Mouse (Mus musculus): ENCODE measurements around the gene Gcdh. TPM values are rescaled to one million over a fixed set of nuclear protein-coding genes. Genes with fewer than 3 reads are reported as not detected.

Gcdh gene
- 47.7 and 59.5 TPM in 2 replicates for total RNA-seq (2021)
- long read RNA-seq, transcript Gcdh-201 (11 exons, 2,167 nt), result minor isoform, 172 of 499 reads
- long read RNA-seq, transcript Gcdh-202 (12 exons, 2,114 nt), result major isoform, 222 of 499 reads
- long read RNA-seq, partial matches to known transcripts, result 75 of 499 reads
- long read RNA-seq, other reads (novel, unspliced or antisense), result 30 of 499 reads

DNA sequence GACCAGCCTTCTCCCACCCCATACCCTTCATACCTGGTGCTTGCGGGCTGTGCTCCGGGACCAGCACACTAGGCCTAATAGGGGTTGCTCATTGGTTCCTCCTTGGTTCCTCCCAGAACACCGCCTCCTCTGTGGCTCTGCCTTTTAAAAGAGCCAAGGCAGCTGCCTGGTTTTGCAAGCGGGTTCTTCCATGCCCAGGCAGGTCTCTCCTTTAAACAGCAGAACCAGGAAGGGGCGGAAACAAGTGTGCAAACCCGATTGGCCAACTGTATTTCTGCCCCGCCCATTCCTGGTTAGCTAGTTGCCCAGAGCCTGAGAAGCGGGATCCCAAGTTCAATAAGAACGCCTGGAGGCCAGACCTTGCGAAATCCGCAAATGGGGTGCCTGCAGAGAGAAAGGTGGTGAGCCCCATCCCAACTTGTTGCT is at the start of gene Gcdh:
Gene Gcdh (minus strand): TSS at position 213 of the 426 bp plus-strand sequence.
- peak; percentile 83 for DNase-seq

DNA sequence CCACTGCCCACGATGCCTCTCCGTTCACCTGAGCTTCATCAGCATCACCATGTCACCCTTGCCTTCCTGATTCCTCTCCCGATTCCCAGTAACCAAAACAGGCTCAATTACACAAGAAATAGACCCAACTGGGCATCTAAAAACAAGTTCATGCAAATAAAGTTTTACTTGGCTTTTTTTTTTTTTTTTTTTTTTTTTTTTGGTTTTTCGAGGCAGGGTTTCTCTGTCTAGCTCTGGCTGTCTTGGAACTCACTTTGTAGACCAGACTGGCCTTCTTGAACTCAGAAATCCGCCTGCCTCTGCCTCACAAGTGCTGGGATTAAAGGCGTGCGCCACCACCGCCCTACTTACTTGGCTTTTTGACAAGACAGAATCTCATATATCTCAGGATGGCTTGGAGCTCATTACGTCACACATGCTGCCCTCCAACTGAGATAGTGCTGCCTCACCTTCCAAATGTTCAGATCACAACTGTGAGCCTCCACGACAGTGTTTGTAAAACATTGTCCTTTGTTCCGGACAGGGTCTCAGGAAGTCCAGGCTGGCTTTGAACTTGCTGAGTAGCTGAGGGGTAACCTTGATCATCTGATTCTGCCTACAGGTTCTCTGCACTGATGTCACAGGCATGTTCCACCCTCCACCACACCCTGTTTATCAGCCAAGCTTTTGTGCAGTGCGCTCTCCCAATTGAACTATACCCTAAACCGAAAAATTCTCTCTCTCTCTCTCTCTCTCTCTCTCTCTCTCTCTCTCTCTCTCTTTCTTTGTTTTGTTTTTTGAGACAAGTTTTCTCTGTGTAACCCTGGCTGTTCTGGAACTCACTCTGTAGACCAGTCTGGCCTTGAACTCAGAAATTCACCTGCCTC is 44.1 kb upstream of the Gcdh start:
- no peak for DNase-seq

DNA sequence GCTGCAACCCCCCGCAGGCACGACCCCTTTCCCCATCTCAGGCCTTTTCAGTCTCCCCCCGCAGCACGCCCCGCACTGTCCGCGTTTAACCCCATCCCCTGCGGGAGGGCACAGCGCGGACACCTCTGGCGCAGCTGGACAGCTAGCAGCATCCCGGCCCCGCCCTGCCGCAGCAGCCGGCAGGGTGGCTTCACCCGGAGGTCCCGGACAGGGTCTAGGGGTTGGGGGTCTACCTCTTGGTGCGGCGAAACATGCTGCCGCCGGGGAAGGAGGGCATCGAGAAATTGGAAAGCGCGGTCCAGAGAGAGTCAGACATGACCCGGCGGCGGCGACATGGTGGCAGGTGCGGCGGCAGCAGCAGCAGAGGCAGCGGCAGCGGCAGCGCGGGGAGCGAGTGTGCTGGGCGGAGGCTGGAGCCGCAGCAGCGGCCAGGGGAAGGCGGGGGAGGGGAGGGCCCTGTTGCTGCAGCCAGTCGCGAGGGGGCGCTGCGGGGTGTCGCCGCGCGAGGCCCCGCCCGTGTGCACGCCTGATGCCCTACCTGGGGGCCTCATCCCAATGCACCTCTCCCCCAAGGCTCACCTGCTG is 43.3 kb upstream of the Gcdh start, which contains the start of gene Mast1:
Gene Mast1 (minus strand): TSS at position 398 of the 585 bp plus-strand sequence.
- DNase-seq, result peak; percentile 75

DNA sequence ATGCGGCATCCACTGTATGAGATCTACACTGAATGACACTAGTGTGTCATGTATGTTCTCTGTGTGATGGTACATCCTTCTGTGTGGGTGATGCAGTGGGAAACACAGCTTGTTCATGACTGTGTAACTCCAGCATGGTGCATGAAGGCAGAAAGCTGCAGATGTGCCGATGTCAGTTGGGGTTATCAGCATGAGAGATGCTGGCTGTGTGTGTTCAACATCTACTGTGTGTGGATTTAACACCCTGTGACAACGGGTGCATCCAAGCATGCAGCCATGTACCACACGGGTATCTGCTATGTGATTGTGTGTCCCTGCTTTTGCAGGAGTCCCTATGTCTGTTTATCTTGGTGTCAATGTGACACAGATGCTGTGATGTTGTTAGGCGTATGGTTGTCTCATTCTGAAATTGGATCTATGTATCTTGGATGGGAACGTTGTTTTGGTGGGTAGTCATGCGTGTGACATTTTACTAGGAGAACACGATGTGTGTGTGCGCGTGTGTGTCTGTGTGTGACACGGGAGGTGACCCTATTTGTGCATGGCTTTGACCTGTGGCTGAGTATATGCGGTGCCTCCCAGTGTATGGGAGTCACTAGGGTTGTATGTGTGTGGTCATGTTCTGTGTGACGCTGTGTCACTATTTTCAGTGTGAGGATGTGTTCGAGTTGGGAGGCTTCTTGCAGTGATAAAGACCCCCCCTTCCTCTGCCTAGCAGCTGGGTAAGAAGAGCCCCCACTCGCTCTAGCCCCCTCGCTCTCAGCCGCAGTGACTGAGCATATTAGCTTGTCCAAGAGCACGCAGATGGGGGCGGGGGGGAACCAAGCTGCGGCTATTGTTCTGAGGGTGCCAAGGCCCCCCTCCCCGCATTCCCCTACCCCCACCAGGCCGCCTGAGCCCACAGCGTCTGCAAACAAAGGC is 42.6 kb upstream of the Gcdh start:
- no peak for DNase-seq

DNA sequence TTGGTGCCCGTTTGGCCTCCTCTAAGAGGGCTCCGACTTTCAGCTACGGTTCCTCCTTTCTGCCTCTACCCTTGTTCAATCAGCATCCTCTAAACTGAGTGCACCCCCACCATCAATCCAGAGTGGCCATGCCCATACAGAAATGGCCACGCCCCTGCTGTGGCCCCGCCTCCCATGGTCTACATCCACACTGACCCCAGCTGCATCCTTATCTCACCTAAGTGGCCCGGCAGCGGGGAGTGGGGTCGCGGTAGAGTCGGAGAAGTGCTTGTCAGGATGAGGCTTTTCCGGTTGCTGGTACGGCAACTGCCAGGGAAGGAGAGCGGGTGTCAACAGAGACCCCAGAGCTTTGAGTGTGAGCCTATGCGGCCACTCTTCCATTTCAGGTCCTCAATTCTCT is 41.8 kb upstream of the Gcdh start:
- DNase-seq, result no peak

DNA sequence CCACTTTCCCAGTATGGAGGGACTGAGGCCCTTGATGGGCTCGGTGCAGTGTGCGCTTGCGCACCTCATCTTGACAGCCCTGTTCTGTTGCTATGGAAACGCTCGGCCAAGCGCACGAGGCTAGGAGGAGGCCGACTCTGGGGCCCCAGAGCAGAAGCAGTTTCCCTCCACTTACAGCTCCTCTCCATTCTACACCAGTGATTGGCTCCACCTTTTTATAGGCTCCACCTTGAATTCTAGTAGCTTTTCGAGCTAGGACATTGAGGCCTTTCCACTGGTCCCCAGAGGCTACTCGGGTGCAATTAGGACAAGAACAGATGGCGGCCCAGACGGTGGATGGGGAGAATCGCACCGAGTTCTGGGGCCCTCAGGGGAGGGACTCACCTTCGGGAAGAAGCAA is 41.1 kb upstream of the Gcdh start:
- peak; percentile 27 for DNase-seq

DNA sequence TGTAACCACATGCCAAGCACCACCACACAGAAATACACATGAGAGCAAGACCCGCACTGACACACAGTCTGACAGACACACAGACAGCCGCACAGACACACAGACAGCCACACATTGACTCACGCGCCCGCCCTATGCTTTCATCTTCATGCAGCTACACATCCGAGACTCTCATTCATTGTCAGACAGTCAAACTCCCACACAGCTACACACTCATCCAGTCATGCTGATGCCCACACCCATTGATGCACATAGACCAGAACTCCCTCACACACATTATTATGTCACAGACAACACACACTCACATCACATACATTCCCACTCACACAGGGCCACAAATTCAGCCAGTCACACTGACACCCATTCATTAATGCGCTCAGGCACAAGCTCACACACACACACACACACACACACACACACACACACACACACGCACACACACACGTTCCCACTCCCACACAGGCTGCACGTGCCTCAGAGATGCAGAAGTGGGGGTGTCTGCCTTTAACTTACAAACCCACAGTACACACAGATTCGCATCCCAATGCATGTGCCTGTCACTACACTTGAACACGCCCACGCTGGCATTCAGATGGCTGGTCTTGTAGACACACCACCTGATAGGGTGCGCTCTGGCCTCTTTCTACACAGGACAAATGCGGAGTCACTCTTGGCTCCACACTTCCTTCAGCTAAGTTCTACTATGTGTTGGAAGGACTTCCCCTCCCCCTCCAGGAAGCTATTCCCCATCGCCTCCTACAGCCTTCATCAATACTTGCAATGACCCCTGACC is 40.2 kb upstream of the Gcdh start:
- no peak for DNase-seq

DNA sequence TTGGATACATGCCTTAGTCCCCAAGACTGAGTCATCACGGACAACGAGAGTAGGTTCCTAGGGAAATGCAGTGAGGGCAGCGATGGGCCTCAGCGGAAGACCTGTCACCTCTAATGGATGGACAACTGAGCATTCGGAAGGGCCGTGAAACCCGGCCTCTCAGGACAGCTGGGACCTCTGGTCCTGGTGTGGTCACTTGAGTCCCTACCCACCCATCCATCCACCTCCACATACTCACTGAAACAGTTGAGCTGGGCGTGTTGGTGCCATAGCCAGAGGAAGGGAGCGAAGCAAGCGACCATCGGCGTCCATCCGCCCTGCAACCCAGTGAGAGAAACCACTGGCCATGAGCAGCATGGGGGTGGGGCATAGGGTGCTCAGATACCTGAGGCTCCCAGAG is 36.9 kb upstream of the Gcdh start:
- DNase-seq, result no peak

DNA sequence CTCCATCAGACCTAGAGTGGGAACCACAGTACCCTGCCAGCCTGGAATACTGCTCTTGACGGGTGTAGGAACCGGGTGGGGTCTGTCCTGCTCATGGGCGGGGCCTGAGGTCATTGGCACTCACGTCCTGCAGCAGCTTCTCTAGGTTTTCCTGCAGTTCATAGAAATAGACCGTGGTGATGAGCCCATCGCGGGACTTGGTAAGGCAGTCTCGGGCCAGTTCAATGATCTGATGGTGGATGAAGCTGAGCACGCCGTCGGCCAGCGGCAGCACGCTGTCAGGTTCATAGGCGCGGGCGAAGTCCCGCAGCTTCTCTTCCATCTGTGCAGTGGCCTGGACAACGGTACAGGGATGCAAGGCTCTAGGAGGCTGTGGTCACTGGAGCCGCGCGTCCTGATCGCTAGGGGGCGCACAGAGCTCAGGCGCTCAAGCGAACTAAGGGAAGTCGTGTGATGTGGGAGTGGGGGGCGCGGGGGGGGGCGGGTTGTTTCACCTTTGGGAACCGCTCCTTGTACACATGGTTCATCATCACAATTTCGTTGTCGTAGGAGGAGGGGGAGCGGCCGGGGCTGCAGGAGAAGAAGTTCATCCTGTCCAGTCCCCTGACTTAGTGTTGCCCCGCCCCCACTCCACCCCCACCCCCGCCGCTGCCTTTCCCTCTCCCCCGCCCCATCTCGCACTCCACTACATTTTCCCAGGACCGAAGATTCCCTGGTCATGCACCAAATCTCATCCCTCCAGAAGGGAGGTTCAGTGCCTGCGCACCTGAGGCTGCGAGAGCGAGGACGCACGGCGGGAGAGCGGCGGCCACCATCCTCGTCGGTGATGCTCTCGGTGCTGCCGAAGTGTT is 35.0 kb upstream of the Gcdh start:
- DNase-seq, result peak; percentile 78

DNA sequence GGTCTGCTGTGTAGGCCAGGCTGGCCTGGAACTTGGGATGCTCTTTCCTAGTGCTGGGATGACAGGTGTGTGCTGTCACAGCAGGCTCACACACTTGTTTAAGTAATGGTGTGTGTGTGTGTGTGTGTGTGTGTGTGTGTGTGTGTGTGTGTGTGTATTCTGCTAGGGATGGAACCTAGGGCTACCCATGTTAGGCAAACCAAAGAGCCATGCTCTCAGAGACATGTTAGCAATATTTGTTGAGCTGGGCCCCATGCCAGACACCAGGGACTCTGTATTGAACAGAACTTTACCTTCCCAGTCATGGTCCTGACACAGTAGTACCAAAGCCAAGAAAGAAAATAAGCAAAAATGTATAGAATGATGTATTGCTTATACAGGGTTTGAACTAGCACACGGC is 33.8 kb upstream of the Gcdh start:
- DNase-seq, result no peak

DNA sequence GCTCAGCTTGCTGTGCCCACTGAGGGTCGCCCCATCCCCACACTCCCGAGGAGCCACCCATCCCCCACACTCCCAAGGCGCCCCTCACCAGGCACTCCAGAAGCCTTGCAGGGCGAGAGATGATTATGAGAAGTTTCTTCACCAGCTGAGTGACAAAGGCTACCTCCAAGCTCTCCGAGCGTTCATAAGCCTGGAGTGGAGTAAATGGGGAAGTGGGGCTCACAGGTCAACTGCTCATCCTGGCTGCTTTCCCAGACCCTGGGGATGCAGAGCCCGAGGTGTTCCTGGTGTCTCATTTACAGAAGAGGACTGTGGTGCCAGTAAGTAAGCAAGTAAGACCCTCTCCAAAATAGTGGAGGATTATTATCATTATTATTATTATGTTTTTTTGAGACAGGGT is 31.8 kb upstream of the Gcdh start:
- no peak for DNase-seq

DNA sequence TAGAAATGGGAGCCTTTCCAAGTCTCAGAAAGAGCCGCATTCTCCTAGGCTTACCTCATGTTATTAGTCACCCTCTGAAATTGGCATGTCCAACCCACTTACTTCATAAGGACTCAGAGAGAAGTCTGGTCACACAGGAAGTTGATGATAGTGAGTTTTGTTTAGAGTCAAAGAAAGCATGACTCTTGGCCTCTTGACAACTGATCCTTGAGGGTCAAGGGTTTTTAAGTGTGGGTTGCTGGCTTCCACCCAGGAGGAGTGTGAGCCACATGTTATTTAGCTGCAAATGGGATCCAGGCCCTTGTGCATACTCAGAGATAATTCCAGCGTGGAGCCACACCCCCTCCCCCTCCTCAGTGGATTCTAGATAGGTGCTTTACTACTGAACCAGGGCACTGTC is 27.9 kb upstream of the Gcdh start:
- no peak for DNase-seq

DNA sequence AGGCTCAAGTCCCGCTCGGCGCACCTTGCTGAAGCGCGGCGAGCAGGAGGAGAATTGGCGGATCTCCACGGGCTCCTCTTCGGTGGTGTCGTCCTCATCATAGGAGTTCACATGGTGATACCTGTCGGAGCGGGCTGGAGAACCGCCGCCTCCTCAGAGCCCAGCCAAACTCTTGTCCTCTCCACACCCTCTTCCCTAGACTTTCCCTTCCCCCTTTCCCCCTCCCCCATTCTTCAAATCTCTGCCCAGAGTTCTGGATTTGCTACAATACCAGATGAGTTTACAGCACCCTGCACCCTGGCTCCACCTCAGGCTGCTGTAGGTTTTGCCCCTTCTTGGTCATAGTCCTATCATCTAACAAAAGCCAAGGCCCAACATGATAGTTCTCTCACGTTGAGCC is 24.9 kb upstream of the Gcdh start:
- no peak for DNase-seq

DNA sequence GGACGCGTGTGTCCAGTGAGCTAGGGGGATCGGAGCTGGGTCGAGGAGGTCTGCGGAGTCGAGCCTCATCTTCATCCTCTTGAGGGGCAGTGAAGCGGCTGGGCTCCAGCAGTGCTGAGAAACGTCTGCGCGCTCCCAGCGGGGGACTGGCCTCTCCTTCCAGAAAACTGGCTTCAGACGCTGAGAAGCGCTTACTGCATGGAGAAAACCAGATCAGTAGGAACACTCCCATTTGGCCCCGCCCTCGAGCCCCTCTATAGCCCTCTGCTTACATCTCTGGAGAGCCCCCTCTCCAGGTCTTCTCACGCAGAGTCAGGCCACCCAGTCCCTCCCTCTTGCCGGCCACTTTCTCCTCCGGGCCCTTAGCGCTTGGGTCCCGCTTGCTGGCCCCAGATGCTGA is 24.1 kb upstream of the Gcdh start:
- no peak for DNase-seq

DNA sequence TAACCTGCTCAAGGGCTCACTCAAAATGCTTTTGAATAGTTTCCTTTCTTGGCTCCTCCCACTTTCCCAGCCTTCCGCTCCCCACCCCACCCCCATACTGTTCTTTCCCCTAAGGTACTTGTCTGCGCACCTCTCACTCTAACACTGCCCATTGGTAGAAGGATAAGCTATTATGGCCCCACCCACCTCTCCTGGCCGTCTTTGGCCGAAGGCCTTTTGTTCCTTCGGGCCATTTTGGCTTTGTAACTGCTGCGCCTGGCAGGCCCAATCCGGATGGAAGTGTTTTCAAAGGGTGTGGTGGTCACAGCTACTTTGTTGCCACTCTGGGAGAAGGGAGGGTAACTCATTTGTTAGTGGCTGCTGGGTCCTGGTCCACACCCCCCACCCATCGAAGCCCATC is 21.5 kb upstream of the Gcdh start:
- DNase-seq, result no peak

DNA sequence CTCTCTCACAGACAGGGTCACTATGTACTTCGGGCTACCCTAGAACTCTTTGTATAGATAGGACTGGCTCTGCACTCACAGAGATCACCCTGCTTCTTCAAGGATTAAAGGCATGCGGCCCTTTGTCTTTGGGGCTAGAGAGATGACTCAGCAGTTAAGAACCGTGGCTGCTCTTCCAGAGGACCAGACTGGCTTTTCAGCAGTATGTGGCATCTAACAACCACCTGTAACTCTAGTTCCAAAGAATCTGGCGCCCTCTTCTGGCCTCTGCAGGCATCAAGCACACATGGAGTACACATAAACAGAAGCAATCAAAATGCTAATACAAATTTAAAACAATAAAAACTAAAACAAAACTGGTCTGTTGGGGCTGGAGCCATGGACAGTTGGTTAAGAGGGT is 20.2 kb upstream of the Gcdh start:
- no peak for DNase-seq

DNA sequence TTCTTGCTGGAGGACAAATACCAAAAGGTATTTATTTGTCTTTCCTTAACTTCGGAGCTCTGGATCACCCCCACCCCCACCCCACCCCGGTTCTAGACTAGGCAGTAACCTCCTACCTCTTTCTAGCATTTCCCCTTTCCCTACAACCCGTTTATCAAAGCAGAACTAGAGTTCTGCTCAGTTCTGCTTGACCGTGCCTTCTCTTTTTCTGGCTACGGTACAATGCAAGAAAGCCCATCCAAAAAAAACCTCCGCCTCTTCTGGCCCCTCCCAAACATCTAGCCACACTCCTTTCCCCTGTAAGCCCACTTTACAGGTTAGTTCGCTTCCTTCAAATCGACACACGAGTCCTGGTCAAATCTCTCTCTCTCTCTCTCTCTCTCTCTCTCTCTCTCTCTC is 19.8 kb upstream of the Gcdh start:
- no peak for DNase-seq

DNA sequence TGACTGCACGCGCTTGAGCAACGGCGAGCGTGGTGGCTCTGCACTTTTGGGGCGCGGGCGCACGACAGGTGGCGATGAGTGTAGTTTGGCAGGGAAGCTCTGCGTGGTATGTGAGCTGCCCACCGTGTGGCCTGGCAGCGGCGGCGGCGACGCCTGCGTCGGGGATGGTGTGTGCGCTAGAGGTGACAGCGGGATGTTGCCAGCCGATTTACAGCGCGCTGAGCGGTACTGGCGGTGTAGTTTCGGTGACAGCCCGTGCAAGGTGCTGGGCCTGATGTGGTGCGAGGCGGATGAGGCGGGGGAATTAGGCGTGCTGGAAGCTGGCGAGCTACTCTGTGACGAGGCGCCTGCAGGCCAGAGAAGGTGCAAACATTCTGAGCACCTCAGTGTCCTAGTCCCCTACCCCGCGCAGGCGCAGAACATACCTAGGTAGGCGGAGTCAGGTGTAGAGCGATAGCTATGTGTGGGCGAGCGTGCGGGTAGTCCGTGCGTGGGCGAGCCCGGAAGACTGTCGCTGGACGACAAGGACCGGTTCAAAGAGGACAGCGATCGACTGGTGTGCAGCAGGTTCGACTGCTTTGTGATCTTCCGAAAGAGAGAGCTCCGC is 19.3 kb upstream of the Gcdh start:
- DNase-seq, result peak; percentile 73

DNA sequence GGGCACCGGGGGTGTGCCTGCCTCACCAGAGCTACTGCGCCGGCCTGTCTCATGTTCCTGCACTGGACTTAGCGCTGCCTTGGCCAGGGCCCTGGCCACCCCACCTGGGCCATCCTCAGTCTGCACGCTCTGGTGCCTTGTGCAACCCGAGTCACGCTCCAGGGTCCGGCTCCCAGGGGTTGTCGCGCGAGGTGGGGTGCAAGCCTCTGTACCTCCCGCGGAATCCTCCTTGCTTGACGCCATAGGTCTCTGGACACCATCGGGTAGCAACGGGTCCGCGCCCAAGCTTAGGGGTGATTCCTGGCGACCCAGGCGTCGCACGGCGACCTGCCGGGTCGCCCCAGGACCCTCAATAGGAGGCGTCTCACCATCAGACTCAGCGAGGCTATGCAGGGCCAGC is 18.7 kb upstream of the Gcdh start:
- no peak for DNase-seq

DNA sequence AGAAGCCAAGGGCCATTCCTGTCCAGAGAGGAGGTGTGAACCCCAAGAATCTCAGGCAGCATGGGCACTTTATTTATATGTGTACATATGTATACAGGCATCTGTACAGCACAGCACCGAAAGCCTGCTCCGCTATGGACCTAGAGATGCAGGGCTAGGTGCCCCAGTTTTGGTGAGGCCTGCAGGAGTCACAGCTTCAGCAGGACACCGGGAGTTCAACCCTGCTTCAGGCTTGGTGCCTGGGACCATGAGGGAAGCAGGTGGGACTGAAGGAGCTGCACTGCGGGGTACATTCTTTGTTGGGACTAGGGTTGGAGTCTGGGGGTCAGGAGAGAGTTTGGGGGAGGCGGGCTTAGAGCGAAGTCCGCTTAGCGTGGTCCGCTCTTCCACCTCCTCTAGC is 18.1 kb upstream of the Gcdh start:
- no peak for DNase-seq

All from adrenal gland, postnatal 25 days (tissue).